Mouse (Mus musculus) left cerebral cortex, postnatal 25 days (tissue): ENCODE measurements around the gene Pih1d1. TPM values are rescaled to one million over a fixed set of nuclear protein-coding genes. Genes with fewer than 3 reads are reported as not detected.

ENCODE experiments used
- microRNA-seq, 2 experiments: library from miRNA; unstranded; fragments of <30 nt; microRNA quantifications; one replicate each; pipeline ENCODE4 v1.2.0; 2022
- total RNA-seq, 2 experiments: library from RNA; stranded (reverse); gene quantifications; 2 replicates each; pipeline ENCODE4 v1.2.3; 2021

Pih1d1 gene
- total RNA-seq, 2 experiments from 2014 or later: 45.8 to 49.3 TPM

Small RNA genes within 50 kb of the gene (microRNA-seq; reads per million reads assigned to microRNA genes)
- gene Mir150: 1,648 to 1,684 reads per million in 2 experiments
- 11.8 to 32.4 reads per million in 2 experiments for gene Mir5121
- gene Mir7055: 1.5 to 6.0 reads per million in 2 experiments

Other genes starting within 250 kb of the Pih1d1 start
- gene Ap2a1, start 224.8 kb upstream of the Pih1d1 start, total RNA-seq: 100 to 1,000 TPM; 325 to 334 TPM
- gene Tsks, start 211.1 kb upstream of the Pih1d1 start, total RNA-seq: 1 to 10 TPM; 1.6 to 3.6 TPM
- gene Cpt1c, start 179.5 kb upstream of the Pih1d1 start, total RNA-seq: 10 to 100 TPM; 89.3 to 95.9 TPM
- 100 to 1,000 TPM; 140 to 163 TPM for gene Prmt1, start 167.7 kb upstream of the Pih1d1 start, total RNA-seq
- gene Irf3, start 156.7 kb upstream of the Pih1d1 start, total RNA-seq: 10 to 100 TPM; 31.4 to 42.7 TPM
- gene Bcl2l12, start 155.6 kb upstream of the Pih1d1 start, total RNA-seq: 1 to 10 TPM; 2.7 TPM
- gene Scaf1, start 137.9 kb upstream of the Pih1d1 start, total RNA-seq: 100 to 1,000 TPM; 161 to 163 TPM
- gene Rras, start 136.3 kb upstream of the Pih1d1 start, total RNA-seq: 10 to 100 TPM; 12.0 to 13.8 TPM
- gene Prr12, start 101.4 kb upstream of the Pih1d1 start, total RNA-seq: 10 to 100 TPM; 59.1 to 65.5 TPM
- gene Nosip, start 91.9 kb upstream of the Pih1d1 start, total RNA-seq: 10 to 100 TPM; 48.5 to 53.0 TPM
- 1 to 10 TPM; 7.3 to 7.6 TPM for gene Prrg2, start 91.6 kb upstream of the Pih1d1 start, total RNA-seq
- gene Rcn3, start 62.1 kb upstream of the Pih1d1 start, total RNA-seq: 1 to 10 TPM; 5.3 to 6.0 TPM
- 10 to 100 TPM; 22.7 to 24.1 TPM for gene Fcgrt, start 50.5 kb upstream of the Pih1d1 start, total RNA-seq
- gene Rps11, start 29.9 kb upstream of the Pih1d1 start, total RNA-seq: 100 to 1,000 TPM; 410 to 413 TPM
- gene Rpl13a, start 25.5 kb upstream of the Pih1d1 start, total RNA-seq: 100 to 1,000 TPM; 630 to 639 TPM
- not detected for gene Gm45713, start 18.1 kb upstream of the Pih1d1 start, total RNA-seq
- 1 to 10 TPM; 3.3 to 5.4 TPM for gene Flt3l, start 17.9 kb upstream of the Pih1d1 start, total RNA-seq
- 10 to 100 TPM; 13.6 to 14.1 TPM for gene Aldh16a1, start 281 bp downstream of the Pih1d1 start, total RNA-seq
- 1,000 to 10,000 TPM; 1,365 to 1,520 TPM for gene Slc17a7, start 9.6 kb downstream of the Pih1d1 start, total RNA-seq
- gene Gfy, start 25.3 kb downstream of the Pih1d1 start, total RNA-seq: under 1 TPM in 1 of 2 experiments, not detected in 1; 0.18 TPM
- not detected for gene Pth2, start 26.7 kb downstream of the Pih1d1 start, total RNA-seq
- gene Ccdc155, start 50.6 kb downstream of the Pih1d1 start, total RNA-seq: 1 to 10 TPM; 5.2 to 5.3 TPM
- 10 to 100 TPM; 25.1 to 29.2 TPM for gene Dkkl1, start 57.8 kb downstream of the Pih1d1 start, total RNA-seq
- 1 to 10 TPM; 2.8 to 5.5 TPM for gene Tead2, start 61.5 kb downstream of the Pih1d1 start, total RNA-seq
- gene Cd37, start 84.8 kb downstream of the Pih1d1 start, total RNA-seq: 1 to 10 TPM; 2.5 to 4.4 TPM
- gene Slc6a16, start 86.8 kb downstream of the Pih1d1 start, total RNA-seq: 1 to 10 TPM; 1.6 to 1.9 TPM
- under 1 TPM in 1 of 2 experiments, not detected in 1; 0.23 TPM for gene Slc6a21, start 123.2 kb downstream of the Pih1d1 start, total RNA-seq
- 10 to 100 TPM; 13.2 to 24.9 TPM for gene Trpm4, start 179.5 kb downstream of the Pih1d1 start, total RNA-seq
- under 1 TPM; 0.23 to 0.94 TPM for gene Hrc, start 181.0 kb downstream of the Pih1d1 start, total RNA-seq
- gene Ppfia3, start 212.7 kb downstream of the Pih1d1 start, total RNA-seq: 100 to 1,000 TPM; 151 to 152 TPM
- 100 to 1,000 TPM; 170 to 176 TPM for gene Lin7b, start 216.3 kb downstream of the Pih1d1 start, total RNA-seq
- gene Snrnp70, start 241.4 kb downstream of the Pih1d1 start, total RNA-seq: 100 to 1,000 TPM; 341 to 386 TPM